Mouse (Mus musculus): ENCODE results near the gene Amacr.

Amacr gene

DNA sequence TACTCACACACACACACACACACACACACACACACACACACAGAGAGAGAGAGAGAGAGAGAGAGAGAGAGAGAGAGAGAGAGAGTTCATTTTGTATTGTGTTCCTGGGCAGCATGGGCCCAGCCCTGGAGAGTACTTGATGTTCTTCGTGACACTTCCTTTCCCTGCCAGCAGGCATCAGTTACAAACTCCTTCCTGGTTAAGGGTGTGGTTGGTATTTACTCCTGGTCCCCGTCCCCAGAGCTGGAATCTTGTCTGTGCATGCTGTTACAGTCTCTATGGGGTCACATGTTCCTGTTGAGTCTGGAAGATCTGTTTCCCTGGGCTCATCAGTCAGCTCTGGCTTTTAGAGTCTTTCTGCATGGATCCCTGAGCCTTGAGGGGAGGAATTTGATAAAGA, 8.9 kb downstream of the Amacr start:
- no peak for DNase-seq

DNA sequence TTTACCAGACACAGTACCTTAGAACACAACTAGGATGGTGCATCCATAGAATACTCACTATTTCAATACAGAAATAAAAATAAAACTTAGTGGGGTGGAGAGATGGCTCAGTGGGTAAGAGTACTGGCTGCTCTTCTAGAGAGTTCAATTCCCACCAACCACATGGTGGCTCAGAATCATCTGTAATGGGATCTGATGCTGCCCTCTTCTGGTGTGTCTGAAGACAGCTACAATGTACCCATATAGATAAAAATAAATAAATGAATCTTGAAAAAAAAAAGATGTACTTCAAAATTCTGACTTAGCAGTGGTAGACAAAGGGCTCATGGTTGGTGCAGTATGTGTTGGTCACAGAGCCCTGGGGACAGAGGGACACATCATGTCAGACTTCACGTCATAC, 10.0 kb downstream of the Amacr start:
- no peak for DNase-seq

DNA sequence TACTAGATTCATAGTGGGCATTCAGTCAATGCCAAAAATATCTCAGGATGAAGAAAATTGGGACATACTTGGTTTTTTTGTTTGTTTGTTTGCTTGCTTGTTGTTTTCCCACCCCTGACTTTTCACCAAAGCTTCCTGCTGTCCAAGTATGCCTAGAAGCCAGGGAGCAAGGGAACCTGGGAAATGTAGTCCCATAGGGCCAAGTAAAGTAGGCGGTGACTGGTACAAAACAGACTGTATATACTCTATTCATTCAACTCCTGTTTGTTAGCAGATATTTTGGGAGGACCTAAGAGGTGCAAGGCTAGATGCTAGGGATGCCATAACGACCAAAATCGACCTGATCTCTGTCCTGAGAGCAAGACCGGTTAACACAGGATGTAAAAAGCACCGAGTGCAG, 18.3 kb downstream of the Amacr start:
- no peak for DNase-seq

DNA sequence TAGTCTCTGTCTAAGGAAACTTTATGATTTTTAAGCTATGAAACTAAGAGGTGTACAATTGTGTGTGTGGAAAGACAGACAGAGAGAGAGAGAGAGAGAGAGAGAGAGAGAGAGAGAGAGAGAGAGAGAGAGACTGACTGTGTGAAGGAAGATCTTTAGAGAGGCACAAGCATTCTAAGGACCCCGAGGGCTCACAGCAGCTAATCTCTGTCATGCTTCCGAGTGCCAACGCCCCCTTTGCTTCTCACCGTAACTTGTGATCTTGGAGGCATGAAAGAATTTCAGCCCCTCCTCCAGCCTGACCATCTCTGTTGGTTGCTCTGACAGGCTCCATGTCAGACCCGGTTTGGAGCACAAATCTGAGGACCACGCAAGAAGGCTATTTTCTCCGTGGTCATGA, 18.9 kb downstream of the Amacr start, which contains the start of gene Slc45a2:
TSS of gene Slc45a2 (plus strand) at position 301 of the 400 bp plus-strand sequence.
- no peak for DNase-seq

DNA sequence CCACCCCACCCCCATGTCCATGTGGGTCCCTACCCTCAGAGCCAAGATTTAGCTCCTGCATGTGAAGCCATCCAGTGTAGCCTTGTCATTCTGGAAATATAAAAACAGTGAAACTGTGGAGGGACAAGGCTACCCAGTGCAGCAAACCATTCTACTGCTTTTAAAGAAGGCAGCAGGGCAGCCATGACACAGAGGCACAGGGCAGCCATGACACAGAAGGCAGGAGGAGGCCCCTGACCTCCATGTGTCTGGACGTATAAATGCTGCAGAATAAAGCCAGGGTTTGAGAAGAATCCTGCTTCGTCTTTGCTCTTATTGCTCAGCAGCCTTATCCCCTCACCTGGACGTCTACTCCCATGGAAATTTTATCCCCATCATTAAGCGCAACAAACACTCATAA, 22.2 kb downstream of the Amacr start:
- DNase-seq = no peak

DNA sequence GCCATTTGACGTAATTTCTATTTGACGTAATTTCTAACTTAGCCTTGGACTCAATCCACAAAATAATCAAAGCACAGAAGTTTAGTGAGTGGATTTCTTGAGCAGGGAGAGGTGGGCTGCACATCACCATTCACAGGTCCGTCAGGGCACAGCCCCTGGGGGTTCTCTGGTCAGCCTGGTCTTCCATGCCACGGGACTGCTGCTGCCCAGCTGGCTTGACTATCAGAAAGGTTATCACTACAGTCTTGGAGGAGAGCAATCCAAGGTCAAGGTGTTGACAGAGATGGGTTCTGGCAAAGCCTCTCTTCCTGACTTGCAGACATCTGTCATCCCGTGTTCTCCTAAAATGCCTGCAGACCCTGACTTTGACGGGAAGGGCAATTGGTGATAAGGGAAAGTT, 23.1 kb downstream of the Amacr start:
- DNase-seq = no peak

DNA sequence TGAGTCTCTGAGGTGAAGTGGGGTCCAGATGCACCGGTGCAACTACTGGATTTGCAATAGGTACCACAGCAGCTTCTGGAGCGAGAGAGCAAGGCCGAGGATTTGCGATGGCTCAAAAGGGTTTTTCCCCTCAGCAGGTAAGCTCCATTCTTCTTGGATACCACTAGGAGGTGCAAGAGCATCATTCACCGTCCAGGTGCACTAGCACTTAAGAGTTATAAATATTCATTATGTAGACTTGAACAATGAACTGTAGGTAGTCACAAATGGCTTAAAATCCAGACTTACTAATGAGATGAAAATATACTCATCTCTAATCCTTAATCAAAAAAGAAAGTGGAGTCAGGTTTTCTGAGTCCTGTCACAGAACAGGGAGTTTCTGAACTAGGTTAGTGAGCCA, 27.2 kb downstream of the Amacr start:
- peak; percentile 53 for DNase-seq

DNA sequence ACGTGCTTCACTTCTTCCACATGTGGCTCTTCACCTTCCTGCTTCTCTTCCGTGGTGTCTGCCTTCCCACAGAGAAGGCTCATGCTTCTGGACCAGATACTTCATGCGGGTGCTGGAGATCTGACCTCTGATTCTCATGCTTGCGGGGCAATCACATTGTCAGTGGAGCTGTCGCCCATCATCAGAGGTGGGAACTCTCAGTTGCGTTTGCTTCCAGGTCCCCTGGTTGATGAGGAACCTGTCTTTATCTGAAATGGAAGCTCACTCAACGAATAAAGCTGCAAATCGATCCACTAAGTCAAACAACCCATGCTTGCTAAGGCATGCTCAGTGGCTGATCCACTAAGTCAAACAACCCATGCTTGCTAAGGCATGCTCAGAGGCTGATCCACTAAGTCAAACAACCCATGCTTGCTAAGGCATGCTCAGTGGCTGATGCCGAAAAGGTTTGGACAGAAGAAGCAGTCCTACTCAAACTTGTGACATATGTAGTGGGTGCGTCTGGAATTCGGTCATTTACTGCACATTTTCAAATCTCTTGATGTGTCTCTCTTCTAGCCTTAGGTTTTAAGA, 29.5 kb downstream of the Amacr start:
- DNase-seq = no peak

DNA sequence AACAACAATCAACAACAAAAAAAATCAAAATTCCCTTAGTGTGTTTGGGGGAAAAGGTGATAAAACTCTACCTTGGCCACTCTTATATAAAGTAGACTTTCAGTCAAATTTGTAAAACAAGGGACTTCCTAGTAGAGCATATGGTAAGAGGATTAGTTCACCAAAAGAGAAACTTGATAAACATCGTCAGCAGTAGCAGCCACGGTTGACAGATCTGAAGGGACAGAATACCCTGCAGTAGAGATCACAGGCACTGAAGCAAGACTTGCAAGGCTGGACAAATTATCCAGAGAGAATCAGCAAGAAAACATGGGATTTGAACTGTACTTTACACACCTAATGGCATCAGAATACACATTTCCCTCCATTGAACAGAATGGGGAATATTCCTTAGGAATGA, 33.4 kb downstream of the Amacr start:
- DNase-seq = no peak

DNA sequence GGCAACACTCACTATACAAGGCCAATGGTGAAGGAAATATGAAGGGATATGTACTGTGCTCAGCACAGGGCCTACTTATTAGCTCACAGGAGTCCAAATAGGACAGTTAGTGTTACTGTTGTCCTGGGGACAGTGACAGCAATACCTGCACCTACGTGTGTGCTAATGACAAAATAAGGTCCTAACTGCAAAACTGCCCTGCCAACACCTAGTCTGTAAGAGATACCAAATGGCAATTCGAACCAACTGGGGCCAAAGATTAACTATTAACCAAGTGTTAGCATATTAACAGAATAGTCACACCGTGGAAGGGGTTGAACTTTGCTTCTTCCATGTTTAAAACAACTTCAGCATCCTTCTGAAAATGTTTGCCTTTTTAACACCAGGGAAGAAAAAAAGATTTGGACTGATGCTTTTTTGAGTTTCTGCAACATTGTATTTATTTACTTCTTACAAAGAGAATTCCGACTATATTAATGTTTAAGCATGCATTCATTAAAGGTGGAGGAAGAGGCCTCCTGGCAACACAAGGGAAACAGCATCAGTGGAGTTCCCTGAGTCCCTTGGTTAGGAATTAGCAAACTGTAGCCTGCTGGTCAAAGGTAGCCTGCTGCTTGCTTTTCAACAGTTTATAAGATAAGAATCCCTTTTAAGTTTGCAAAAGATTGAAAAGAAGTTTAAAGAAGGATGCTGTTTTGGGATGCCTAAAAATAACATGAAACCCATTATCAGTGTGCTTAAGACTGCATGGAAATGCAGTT, 45.4 kb downstream of the Amacr start:
- DNase-seq = peak; percentile 41

DNA sequence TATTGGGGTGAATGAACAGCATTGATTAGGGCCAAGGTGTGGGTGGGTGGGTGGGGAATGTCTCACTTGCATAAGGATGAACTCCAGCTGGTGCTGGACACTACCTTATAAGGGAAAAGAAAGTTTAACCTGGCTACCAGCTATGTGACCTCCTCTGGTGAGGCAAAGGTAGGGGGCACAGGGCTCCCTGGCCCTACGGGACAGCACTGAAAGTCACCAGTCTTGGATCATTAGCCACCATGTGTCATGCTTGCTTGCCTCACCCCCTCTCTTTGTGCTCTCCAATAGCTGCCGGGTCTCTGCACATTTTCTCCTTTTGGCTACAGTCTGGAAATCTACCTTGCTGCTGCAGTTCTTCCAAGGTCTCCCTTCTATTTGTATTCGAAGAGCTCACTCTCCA, 48.6 kb downstream of the Amacr start:
- no peak for DNase-seq

DNA sequence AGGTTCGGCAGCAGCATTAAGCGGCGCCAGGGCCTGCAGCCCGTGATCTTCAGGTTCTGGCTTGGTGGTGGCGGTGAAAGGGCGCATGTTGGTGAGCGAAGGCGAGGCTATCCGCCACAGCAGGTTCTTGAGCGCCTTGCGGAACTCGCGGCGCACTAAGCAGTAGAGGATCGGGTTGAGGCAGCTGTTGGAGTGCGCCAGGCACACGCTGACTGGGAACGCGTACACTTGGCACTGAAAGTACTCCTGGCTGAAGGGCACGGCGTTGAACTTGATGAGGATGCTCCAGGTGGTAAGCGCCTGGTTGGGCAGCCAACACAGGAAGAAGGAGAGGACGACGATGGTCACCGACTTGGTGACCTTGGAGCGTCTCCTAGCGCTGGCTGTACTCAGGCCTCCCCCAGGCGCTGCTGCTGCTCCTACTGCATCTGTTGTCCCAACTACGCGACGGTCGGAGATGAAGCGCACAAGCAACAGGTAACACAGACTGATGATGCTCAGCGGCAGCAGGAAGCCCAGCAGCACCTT, 54.5 kb downstream of the Amacr start:
- DNase-seq = no peak

DNA sequence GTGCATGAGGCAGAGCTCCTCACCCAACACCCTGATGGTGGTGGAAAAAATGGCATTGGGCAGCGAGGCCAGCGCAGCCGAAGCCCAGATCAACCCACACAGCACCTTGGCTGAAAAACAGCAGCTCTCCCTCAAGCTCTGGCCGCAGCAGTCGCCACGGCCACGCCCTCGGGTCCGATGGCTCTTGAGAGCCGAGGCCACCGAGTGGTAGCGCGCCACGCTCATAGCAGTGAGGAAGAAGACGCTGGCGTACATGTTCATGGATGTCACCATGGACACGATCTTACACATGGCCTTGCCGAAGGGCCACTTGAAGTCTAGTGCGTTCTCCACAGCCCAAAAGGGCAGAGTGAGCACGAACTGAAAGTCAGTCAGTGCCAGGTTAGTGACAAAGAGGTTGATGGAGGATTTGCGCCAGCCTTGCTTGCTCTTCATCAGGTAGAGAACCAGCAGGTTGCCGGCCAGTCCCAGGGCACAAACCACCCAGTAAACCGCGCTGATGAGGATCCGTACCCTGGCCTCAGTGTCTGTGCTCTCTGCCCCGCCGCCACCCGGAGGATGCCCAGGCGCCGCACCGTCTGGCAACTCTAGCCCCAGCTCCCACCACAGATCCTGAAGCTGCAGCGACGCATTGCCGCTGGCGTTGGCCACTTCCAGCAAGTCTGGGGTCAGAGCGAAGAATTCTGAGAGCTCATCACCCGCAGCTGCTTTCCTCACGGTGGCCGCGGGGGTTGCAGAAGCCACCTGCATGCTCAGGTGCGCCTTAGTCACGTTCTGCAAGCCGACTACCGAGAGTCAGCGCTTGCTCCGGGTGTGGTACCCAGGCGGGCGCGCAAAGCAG, 55.2 kb downstream of the Amacr start:
- peak; percentile 18 for DNase-seq

DNA sequence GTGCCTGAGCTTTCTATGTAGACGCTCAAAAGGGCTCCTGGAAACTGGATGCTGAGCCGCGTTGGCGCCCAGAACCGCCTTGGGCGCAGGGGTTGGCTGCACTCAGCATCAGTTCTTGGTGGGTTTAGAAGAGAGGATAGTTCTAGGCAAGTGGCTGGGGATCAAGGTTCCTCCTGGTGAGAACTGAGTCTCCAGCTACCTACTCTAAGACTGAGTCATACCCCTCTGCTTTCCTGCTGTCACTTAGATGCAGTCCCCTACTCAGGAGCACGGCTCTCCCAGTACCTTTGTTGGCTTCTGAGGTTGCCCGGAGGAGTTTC, 55.8 kb downstream of the Amacr start:
- no peak for DNase-seq

DNA sequence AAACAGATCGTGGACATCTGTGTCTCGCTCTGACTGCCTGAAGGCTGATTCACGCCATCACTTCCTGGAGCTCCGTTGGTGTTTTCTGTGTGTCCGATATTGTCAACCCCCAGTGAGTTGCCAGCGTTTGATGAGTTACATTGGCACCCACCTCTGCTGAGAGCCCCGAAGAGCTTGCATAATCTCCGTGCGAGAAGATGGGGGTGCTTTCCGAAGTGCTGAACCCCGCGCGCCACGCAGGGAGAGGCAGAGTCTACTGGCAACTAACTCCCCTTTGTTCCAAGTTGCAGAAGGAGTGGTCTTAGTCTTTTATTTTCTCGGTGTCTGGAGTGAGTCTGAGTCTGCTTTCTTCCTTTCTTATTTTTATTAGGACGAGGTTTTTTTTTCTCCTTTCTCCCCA, 56.2 kb downstream of the Amacr start, which contains the start of gene Rxfp3:
TSS of gene Rxfp3 (minus strand) at position 281 of the 400 bp plus-strand sequence.
- no peak for DNase-seq

DNA sequence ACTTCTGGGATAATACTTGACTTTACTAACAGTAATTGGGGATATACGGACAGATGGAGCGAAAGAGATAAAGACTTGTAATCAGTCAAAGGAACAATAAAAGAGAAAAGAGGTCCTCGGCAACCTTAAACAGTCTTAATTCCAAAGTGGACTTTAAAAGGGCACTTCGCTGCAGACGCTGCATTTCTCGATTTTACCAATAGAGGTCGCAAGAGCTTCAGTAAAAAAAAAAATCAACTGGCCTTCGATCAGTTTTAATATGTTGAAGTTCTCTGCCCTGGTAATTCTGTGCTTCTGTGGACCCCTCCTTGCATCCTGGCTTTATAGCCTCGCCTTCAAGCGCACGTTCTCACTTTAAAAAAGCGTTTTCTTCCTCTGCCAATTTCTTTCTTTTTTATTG, 56.9 kb downstream of the Amacr start:
- DNase-seq = peak; percentile 57

DNA sequence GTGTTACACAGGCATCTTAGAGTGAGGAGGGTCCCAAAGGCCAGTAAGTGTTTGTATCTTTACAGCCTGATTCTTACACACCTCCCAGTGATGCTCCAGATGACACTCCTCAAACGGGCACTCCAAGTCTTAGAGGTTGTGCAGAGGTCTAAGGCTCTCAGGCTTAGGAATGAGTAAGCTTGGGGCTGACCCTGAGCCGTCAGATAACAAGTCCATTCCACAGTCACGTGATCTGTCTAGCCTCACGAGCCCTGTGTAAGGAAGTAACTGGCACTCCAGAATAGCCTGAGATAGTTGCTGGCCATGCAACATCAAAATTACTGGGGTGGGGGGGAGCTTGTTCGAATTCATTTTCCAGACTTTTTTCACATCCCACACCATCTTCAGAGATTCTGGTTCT, 58.5 kb downstream of the Amacr start:
- DNase-seq = no peak

DNA sequence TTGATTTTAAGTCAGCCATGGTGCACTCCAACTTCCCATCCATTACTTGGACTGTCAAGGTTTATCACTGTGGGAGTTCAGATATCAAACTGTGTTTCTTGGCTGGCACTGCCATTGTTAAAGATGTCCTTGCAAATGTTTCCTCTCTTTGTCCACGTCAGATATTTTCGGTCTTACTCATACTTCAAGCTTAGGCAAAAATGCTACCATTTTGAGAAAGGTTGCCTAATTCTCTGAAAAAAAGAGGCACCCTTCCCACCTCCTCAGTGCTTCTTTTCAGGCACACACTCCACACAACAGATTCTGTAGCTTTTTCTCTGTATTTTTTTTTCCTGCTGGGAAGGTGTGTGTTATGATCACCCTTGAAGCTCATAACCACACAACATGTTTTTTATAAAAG, 59.7 kb downstream of the Amacr start:
- DNase-seq = no peak

DNA sequence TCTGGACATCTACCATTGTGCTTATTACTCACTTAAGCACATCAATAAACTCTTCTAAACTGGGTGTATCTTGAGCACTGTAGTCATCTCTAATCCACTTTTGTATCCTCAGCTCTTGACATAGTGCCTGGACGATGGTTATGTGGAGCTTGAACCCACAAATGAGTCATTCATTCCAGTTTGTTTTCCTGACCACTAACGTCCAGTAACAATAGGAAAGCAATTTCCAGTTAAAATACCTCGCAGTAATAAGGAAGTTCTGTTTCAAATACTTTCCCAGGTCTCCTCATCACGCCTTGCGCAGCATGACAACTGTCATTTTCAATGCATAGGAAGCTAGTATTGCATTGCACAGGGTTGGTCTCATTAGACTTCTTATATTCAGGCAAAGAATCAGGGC, 61.3 kb downstream of the Amacr start:
- no peak for DNase-seq
